In genomic region chr8:9133758-9134157, GRCm38 (mm10) we compare ENCODE assay signal across 29 mouse cellular contexts.
DNase-seq lines count a peak whose midpoint lies in the region; ATAC-seq and TF ChIP-seq lines count a peak whose summit lies in the region.
"Had no signal": no experiment of that assay in that cellular context is flagged by ENCODE, and none has a peak within 500 bp of the region (broad histone marks: within the 10 kb centered on the region; RNA-seq: fewer than 3 reads in every experiment).

No protein-coding gene starts in this region.

- H3K9ac ChIP-seq in kidney, embryonic 14.5 days (ENCODE audit: low read depth, low read length), result no peak overlapping the region
- no peak overlapping the region for H3K9ac ChIP-seq in kidney, postnatal 0 days (ENCODE audit: low read depth, low read length)
- no peak overlapping the region for H3K9ac ChIP-seq in intestine, embryonic 16.5 days (ENCODE audit: low read depth, low read length)
- H3K9ac ChIP-seq: embryonic facial prominence, embryonic 13.5 days; forebrain, embryonic 12.5 days; forebrain, embryonic 15.5 days; heart, embryonic 12.5 days; heart, embryonic 15.5 days; hindbrain, embryonic 13.5 days had no signal

- DNase-seq in kidney, postnatal 25 days, result no peak
- DNase-seq in kidney, postnatal 0 days (ENCODE audit: low spot score), result peak; percentile 21
- DNase-seq in kidney, adult 9 months, result no peak
- peak; percentile 14 for DNase-seq in embryonic facial prominence, embryonic 10.5 days (ENCODE audit: low spot score)
- peak; percentile 32 for DNase-seq in mesoderm, embryonic 11.5 days (ENCODE audit: low read depth, low spot score)
- DNase-seq: adrenal gland, adult 8-10 months; adrenal gland, postnatal 25 days; cerebellum, adult 11-12 months; cerebellum, adult 8-10 months; cerebellum, postnatal 10 days; cerebellum, postnatal 36 days; gastrocnemius, postnatal 25 days; heart, adult 18-20 months; heart, postnatal 10 days; heart, postnatal 36 days had no signal

- no peak for TF ChIP-seq CTCF in kidney, postnatal 0 days (IDR thresholded peaks at IDR 0.05; ENCODE audit: low read depth)

- H3K9me3 ChIP-seq in kidney, embryonic 14.5 days (ENCODE audit: control insufficient read depth, low read length), result no peaks in the 10 kb centered on the region
- H3K9me3 ChIP-seq in kidney, postnatal 0 days (replicated peaks; ENCODE audit: low read length), result no peaks in the 10 kb centered on the region
- no peaks in the 10 kb centered on the region for H3K9me3 ChIP-seq in embryonic facial prominence, embryonic 10.5 days
- H3K9me3 ChIP-seq in intestine, embryonic 16.5 days (ENCODE audit: control insufficient read depth, low read length), result no peaks in the 10 kb centered on the region
- H3K9me3 ChIP-seq: embryonic facial prominence, embryonic 13.5 days; forebrain, embryonic 12.5 days; forebrain, embryonic 15.5 days; heart, embryonic 12.5 days; heart, embryonic 15.5 days; hindbrain, embryonic 10.5 days; hindbrain, embryonic 13.5 days had no signal

- no peak overlapping the region for H3K27ac ChIP-seq in kidney, embryonic 14.5 days (ENCODE audit: low read depth, low read length)
- H3K27ac ChIP-seq in kidney, postnatal 0 days, result no peak overlapping the region
- no peak overlapping the region for H3K27ac ChIP-seq in embryonic facial prominence, embryonic 10.5 days (replicated peaks)
- no peak overlapping the region for H3K27ac ChIP-seq in intestine, embryonic 16.5 days (ENCODE audit: low read length)
- H3K27ac ChIP-seq: embryonic facial prominence, embryonic 13.5 days; forebrain, embryonic 12.5 days; forebrain, embryonic 15.5 days; heart, embryonic 15.5 days; hindbrain, embryonic 10.5 days; hindbrain, embryonic 13.5 days had no signal

- H3K4me3 ChIP-seq in kidney, embryonic 14.5 days (ENCODE audit: low read length), result no peak overlapping the region
- no peak overlapping the region for H3K4me3 ChIP-seq in kidney, postnatal 0 days (replicated peaks; ENCODE audit: low read depth, low read length)
- no peak overlapping the region for H3K4me3 ChIP-seq in embryonic facial prominence, embryonic 10.5 days
- H3K4me3 ChIP-seq in intestine, embryonic 16.5 days (ENCODE audit: low read length), result no peak overlapping the region
- H3K4me3 ChIP-seq: embryonic facial prominence, embryonic 13.5 days; erythroblast, embryonic 14.5 days; forebrain, embryonic 12.5 days; forebrain, embryonic 15.5 days; heart, embryonic 12.5 days; heart, embryonic 15.5 days; hindbrain, embryonic 10.5 days; hindbrain, embryonic 13.5 days had no signal

- WGBS in kidney, embryonic 14.5 days, result 37% methylated on average over 7 of the region's 7 CpGs
- WGBS in kidney, postnatal 0 days, result 27% methylated on average over 7 of the region's 7 CpGs
- 50% methylated on average over 7 of the region's 7 CpGs for WGBS in embryonic facial prominence, embryonic 10.5 days
- WGBS in intestine, embryonic 16.5 days, result 57% methylated on average over 7 of the region's 7 CpGs

- H3K4me1 ChIP-seq in kidney, embryonic 14.5 days (ENCODE audit: control insufficient read depth, insufficient read depth, low read length), result peaks cover 3% of the 10 kb centered on the region; the same call in 1 of the 2 replicates
- 0 out of 2 replicates have a peak, but pooled peaks cover 3% of the 10 kb centered on the region for H3K4me1 ChIP-seq in kidney, postnatal 0 days (replicated peaks; ENCODE audit: insufficient read depth, low read length)
- H3K4me1 ChIP-seq in embryonic facial prominence, embryonic 10.5 days, result peaks cover 8% of the 10 kb centered on the region
- no peaks in the 10 kb centered on the region for H3K4me1 ChIP-seq in intestine, embryonic 16.5 days (ENCODE audit: control insufficient read depth, insufficient read depth, low read length)
- H3K4me1 ChIP-seq: embryonic facial prominence, embryonic 13.5 days; forebrain, embryonic 12.5 days; heart, embryonic 15.5 days; hindbrain, embryonic 13.5 days had no signal

- no peaks in the 10 kb centered on the region for H3K36me3 ChIP-seq in kidney, embryonic 14.5 days (ENCODE audit: control insufficient read depth, insufficient read depth, low read length)
- H3K36me3 ChIP-seq in kidney, postnatal 0 days (ENCODE audit: insufficient read depth, low read length), result no peaks in the 10 kb centered on the region
- no peaks in the 10 kb centered on the region for H3K36me3 ChIP-seq in embryonic facial prominence, embryonic 10.5 days (replicated peaks)
- no peaks in the 10 kb centered on the region for H3K36me3 ChIP-seq in intestine, embryonic 16.5 days (ENCODE audit: control insufficient read depth, insufficient read depth, low read length)
- H3K36me3 ChIP-seq: embryonic facial prominence, embryonic 13.5 days; forebrain, embryonic 12.5 days; forebrain, embryonic 15.5 days; heart, embryonic 12.5 days; heart, embryonic 15.5 days; hindbrain, embryonic 10.5 days; hindbrain, embryonic 13.5 days had no signal

- peak; percentile 55; the same call in 1 of the 2 replicates for ATAC-seq in kidney, embryonic 14.5 days (ENCODE audit: low FRiP score, low TSS enrichment)
- ATAC-seq in kidney, postnatal 0 days (replicated peaks; ENCODE audit: low FRiP score, low read depth), result no peak
- ATAC-seq in megakaryocyte-erythroid progenitor cell, adult 5-6 weeks (replicated peaks; ENCODE audit: low FRiP score, low TSS enrichment, poor library complexity, severe bottlenecking), result no peak
- no peak for ATAC-seq in intestine, embryonic 16.5 days
- ATAC-seq: activated CD4-positive, CD25-positive, alpha-beta regulatory T cell, adult 4 months; CD4-positive, CD25-positive, alpha-beta regulatory T cell, adult 4 months; forebrain, embryonic 15.5 days; hindbrain, embryonic 16.5 days had no signal

- no peak overlapping the region for H3K4me2 ChIP-seq in kidney, embryonic 14.5 days (replicated peaks; ENCODE audit: low read depth, low read length)
- H3K4me2 ChIP-seq in kidney, postnatal 0 days (ENCODE audit: low read length), result peak overlapping the region; percentile 16; the same call in 1 of the 2 replicates
- H3K4me2 ChIP-seq in intestine, embryonic 16.5 days (ENCODE audit: low read depth, low read length), result no peak overlapping the region
- H3K4me2 ChIP-seq: embryonic facial prominence, embryonic 13.5 days; forebrain, embryonic 12.5 days; forebrain, embryonic 15.5 days; heart, embryonic 12.5 days; heart, embryonic 15.5 days; hindbrain, embryonic 13.5 days had no signal

- no peaks in the 10 kb centered on the region for H3K27me3 ChIP-seq in kidney, embryonic 14.5 days (ENCODE audit: control insufficient read depth, insufficient read depth, low read length)
- no peaks in the 10 kb centered on the region for H3K27me3 ChIP-seq in kidney, postnatal 0 days (ENCODE audit: insufficient read depth, low read length)
- H3K27me3 ChIP-seq in embryonic facial prominence, embryonic 10.5 days (replicated peaks; ENCODE audit: low read depth, poor library complexity, severe bottlenecking), result no peaks in the 10 kb centered on the region
- no peaks in the 10 kb centered on the region for H3K27me3 ChIP-seq in intestine, embryonic 16.5 days (replicated peaks; ENCODE audit: control insufficient read depth, insufficient read depth, low read length)
- H3K27me3 ChIP-seq: embryonic facial prominence, embryonic 13.5 days; forebrain, embryonic 12.5 days; forebrain, embryonic 15.5 days; heart, embryonic 12.5 days; heart, embryonic 15.5 days; hindbrain, embryonic 13.5 days had no signal

Comparison
In these comparisons a context has a peak if more than half of its experiments do, and no peak if none do; other contexts are left out.
1. DNase-seq: peak in kidney, postnatal 0 days (single experiment), embryonic facial prominence, embryonic 10.5 days (single experiment) and mesoderm, embryonic 11.5 days (single experiment); none in kidney, postnatal 25 days (0 of 2) and kidney, adult 9 months (single experiment).